Comparison of ENCODE assay signal across 13 mouse cellular contexts in genomic region chr19:11984614-11985013, GRCm38 (mm10). TPM values are rescaled to one million over a fixed set of nuclear protein-coding genes. Genes with fewer than 3 reads are reported as not detected.
"Had no signal": no experiment of that assay in that cellular context is flagged by ENCODE, and none has a peak within 500 bp of the region (broad histone marks: within the 10 kb centered on the region; RNA-seq: fewer than 3 reads in every experiment).

No protein-coding gene starts in this region.

RNA-seq across cellular contexts. Expression of gene Olfr1423, which starts 56.5 kb away (rescaled TPM):
- total RNA-seq: neutrophil, adult 5-6 weeks had no signal
- polyA plus RNA-seq: neural tube, embryonic 13.5 days; neural tube, embryonic 14.5 days; neural tube, embryonic 15.5 days; small intestine, adult 2 months; spleen, adult 2 months; stomach, embryonic 14.5 days; stomach, embryonic 15.5 days; stomach, postnatal 0 days; testis, adult 2 months; thymus, adult 2 months; thymus, postnatal 0 days; urinary bladder, adult 2 months had no signal
